Mouse (Mus musculus) v-Abl transformed pro-B cells (cell line): ENCODE results near the gene Nppc.

Experiments used
- in situ Hi-C, 2 experiments: fragments of 400-800 bp; cut with MboI; formaldehyde crosslinking; loops; one replicate each; pipeline ENCODE4 v1.15.1; 2025; ENCODE audit not compliant: unreplicated experiment in 2 of 2

The Nppc gene

DNA sequence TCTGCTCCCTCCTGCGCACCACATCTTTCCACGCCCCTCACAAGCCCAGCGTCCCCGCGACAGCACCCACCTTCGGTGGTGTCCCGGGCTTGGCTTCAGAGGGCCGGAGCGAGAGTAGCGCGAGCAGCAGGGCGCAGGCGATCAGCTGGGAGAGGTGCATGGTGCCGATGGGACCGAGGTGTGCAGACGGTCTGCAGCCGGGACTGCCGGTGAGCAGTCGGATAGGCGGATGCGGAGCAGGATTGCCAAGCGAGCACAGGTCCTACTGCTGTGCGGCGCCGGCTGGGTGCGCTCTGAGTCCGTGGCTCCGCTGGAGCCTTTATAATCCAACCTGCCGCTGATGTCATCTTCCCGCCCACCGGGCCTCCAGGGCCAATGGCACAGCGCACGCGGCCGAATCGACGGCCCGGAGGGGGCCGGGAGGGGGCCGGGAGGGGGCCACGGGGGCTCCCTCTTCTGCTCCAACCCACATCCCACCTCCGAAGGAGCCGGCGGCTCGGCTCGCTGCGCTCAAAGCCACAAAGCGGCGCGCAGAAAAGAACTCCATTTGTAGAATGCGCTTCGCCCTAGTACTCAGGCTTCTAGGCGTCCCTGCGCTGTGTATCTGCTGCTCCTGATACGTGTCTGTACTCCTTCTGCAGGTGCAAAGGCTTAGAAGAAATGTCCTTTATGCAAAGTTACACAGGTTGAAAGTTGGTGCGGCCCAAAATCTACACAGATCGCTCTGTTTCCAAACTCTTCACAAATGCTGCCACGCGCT lies at the start of gene Nppc:
TSS of gene Nppc (minus strand) at position 293 of the 760 bp plus-strand sequence.
- in situ Hi-C loops = no loop called here

DNA sequence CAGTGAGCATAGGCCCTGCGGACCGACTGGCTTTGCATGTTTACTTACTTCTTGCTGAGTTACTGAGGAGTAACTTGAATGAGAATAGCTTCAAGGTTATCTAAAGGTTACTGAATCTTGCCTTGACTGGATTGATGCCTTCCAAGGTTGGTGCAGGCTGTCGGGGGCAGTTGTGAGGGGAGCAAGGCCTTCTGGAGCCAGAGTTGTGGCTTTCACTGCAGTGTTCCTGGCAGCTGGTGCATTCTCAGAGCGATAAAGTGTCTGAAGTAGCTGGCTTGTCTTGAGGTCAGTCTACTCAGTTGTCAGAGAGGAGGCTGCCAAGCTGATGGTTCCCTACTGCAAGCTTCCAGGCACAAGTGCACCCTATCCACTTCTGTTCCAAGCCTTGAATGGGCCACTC lies 49.0 kb upstream of the Nppc start:
- in situ Hi-C loops = no loop called here

DNA sequence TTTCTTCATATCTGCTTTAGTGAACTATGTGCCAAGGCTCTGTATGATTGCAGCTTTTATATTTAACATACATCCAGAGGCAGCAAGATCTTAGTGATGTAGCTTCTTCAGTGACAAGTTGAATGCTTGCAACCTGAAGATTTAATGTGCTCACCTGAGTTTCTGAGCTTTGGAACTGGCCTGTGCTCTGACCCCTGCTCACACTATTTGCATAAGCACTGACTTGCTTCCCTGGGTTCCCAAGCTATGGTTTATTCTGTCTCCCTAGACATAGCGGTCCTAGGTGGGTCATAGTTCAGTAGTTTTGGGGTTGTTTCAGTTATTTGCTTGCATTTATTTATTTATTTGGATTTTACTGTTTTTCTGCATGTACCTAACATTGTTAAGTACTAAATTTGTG lies 47.8 kb upstream of the Nppc start:
- in situ Hi-C loops = no loop called here

DNA sequence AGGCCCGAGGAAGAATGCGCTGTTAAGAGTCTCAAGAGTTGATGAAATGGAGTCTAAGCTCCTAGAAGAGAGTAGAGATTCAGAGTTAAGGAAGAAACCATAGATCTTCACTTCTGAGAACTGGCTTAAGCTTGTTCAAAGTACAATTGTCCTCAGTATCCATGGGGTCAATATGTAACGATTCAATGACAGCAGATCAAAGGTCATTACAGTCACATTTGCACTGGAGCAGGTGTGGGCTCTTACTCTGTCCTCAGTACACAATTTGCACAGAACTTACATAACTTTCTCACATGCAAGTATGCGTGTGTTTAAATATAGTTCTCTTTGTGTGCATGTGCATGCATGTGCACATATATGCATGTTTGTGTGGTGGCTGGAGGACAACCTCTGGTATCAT lies 42.7 kb upstream of the Nppc start:
- in situ Hi-C loops = no loop called here

DNA sequence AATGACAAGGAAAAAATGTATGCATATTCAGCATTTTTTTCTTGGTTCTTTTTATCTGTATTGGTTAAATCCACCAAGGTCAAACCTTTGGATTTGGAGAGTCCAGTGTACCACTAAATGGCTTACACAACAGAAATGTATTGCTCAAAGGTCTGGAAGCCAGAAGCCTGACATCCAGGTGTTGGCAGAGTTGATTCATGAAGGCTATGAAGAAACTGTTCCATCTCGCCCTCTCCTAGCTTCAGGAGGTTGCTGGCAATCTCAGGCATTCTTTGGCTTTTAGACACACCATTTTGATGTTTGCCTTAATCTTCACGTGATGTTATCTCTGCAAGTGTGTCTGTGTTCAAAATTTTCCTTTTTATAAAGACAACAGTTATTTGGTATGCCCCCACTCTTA lies 41.7 kb upstream of the Nppc start:
- in situ Hi-C loops = no loop called here

DNA sequence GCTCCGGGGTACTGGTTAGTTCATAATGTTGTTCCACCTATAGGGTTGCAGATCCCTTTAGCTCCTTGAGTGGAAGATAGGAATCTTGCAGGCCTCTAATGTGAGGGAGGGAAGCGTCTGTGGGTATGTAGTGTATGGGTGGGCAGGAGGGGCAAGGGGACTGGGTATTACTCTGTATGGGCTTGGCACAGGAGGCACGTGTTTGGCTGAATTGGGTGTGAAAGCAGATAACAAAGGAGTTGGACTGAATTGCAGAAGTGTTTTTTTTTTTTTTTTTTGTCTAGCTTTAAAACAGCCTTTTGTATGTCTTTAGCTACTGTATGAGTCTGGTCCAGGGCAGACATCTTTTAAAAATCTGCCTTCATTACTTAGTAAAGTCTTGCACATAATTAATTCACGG lies 39.2 kb upstream of the Nppc start:
- in situ Hi-C loops = no loop called here

DNA sequence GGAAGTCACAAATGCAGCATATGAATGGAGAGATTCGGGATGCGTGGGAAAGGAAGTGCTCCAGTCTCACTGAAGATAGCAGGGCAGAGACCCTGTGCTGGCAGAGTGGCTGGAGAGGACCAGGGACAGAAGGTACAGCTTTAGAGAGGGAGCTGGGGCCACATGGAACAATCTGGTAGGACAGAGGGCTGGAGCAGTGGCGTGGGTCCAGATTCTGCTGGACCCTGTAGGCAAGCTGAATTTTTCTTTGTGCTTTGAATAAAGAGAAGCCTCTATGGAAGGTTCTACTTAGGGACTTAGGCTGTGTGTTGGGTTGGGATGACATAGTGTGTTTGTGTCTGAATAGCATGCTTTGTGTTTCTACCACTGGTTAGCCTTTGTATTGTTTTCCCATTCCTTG lies 35.1 kb upstream of the Nppc start:
- in situ Hi-C loops = no loop called here

DNA sequence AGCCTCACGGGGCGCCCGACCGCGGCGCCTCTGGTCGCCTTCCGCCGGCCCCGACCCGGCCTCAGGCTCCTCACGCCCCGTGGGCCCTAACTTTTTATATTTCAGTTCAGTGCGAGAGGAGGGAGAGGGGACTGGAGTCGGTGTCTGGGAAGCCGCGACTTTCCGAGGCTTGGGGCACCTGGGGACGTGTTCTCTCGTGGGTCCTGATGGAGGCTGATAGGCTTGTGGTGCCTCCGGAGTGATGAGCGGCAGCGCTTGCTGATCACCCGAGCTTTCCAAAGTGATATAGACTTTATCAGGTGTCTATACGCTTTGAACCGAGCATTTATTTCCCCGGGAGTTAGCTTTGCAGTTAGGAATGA lies 33.6 kb upstream of the Nppc start:
- in situ Hi-C loops = no loop called here

DNA sequence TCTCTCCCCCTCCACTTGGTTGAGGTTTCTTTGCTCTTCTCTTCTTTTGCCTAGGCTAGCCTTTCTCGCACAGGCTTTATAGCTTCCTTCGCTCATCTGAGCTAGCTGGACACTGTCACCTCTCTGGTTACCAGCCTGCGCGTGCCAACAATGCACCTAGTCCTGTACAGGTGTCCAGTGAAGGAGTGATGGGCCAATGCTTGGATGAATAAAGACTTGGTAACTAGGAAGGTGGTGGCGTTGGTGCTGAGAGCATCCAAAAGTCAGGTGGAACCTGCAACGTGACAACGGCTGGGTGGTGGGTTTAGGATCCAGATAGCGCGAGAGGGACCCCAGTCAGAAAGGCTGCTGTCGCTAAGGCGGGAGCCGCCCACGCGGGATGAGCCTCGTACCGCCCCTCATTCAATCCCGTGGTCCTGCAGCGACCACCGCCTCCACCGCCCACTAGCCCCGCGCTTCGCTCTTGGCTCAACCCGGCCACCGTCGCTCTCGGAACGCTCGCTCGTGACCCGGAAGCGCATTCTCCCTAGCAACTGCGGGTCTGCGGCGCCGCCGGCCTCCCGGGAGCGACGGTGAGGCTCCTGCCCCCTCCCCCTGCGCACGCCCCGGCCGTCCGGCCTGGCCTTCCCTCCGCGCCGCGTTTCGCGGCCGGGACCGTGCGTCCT lies 33.1 kb upstream of the Nppc start, which contains the start of gene Dis3l2:
TSS of gene Dis3l2 (plus strand) at position 509 of the 665 bp plus-strand sequence.
- in situ Hi-C loops = no loop called here

DNA sequence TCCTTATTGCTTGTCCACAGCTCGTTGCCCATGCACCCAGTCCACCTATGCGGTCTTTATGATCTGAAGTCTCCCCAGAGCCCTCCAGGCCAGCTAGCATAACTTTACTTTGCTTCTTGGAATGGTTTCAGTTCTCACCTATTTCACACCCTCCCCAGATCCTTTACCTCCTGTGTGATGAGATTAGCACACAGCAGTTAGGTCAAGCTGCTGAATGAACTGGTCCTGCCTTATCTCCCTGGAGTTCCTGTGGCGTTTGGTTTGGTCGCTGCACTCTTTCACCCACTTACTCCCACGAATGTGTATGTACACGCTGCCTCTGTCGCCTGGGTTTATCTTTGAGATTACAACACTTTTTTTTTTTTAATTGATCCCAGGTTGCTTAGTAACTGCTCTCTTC lies 30.0 kb upstream of the Nppc start:
- in situ Hi-C loops = no loop called here

DNA sequence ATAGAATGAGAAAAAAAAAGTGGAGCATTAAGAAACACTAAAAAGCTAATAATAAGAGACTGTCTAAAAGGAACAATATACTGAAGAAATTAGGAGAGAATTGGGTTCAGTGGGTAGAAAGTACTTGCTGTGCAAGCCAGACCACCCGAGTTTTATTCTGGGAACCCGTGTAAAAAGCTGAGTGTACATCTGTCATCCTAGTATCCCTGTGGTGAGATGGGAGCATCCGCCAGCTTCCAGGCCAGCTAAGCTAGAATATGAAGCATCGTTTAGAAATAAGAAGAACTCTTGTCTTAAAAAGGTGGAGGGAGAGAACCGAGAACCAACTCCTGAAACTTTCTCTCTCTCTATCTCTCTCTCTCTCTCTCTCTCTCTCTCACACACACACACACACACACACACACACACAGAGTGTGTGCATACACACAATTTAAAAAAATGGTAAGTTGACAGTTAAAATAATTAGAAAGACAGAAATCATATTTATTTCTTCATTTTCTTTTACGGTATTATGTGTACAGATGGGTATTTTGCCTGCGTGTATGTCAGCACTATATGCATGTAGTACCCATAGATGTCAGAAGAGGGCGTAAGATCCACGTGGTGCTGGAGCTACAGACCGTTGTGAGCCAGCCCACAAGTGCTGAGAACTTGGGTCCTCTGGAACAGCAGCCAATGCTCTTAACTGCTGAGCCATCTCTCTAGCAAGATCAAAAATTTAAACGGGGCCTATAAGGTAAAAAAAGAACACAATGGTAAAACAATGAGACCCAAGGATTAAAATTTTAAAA lies 29.2 kb upstream of the Nppc start:
- in situ Hi-C loops = no loop called here

DNA sequence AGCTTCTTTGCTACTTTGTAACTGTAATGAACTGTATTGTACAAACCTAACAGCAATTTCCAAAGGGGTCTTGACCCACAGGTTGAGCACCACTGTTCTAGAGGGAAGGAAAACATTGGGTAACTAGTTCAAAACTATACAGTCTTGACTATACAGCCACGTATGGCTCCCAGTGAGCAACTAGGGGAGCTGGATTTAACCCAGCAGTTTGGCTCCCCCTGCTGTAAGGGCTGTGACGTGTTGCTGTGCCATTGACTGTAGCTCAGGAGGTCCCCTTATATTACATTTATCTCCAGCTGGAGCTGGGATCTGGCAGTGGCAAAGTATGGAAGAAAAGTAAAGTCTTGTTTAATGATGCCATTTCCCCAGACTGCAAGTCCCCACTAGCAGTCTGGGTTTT lies 28.4 kb upstream of the Nppc start:
- in situ Hi-C loops = no loop called here

DNA sequence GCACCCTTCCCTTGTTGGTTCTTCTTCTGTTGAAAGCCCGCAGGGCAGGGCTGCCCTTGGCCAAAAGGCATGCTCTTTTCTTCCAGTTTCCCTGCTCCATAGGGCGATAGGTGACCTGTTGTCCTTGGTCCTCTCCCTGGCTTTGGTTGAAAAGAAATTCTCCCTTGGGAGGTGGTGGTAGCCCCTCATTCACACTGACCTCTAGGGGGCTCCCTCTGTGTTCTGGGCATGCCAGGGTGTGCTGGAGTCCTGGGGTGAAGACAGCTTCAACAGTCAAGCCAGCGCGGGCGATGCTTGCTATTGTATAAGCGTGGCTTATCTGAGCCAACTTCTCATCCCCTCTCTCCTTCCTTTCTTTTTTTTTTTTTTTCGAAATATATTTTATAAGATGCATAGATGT lies 26.6 kb upstream of the Nppc start:
- in situ Hi-C loops = no loop called here

DNA sequence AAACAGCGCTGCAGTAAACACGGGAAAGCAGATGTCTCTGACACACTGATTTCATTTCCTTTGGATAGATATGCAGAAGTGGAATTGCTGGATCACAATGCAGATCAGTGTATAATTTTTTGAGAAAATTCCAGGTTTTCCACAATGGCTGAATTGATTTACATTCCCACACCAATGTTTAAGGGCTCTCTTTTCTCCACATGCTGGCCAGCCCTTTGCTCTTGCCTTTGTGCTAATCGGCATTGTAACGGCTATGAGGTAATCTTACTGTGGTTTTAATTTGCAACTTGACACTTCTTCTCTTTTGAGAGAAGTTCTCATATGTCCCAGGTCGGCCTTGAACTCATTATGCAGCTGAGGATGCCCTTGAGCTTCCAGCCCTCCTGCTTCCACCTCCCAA lies 20.7 kb upstream of the Nppc start:
- in situ Hi-C loops = no loop called here

DNA sequence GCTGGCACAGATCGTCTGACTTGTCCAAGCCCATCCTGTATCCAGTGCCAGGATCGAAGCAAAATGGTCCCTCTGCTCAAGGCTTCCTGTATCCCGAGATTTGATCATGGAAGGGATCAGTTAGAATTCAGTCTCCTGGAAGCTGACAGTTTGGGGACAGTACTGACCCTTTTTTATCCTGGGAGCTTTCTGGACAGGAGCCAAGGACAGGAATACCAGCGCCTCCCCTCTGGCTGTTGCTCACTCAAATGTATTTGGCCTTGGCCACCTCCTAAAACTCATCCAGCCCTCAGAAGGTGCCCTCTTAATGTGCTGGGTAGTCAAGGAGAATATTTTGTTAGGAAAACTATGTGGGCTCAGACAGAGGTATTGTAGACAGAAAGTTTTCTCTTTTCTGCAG lies 16.9 kb upstream of the Nppc start:
- in situ Hi-C loops = no loop called here

DNA sequence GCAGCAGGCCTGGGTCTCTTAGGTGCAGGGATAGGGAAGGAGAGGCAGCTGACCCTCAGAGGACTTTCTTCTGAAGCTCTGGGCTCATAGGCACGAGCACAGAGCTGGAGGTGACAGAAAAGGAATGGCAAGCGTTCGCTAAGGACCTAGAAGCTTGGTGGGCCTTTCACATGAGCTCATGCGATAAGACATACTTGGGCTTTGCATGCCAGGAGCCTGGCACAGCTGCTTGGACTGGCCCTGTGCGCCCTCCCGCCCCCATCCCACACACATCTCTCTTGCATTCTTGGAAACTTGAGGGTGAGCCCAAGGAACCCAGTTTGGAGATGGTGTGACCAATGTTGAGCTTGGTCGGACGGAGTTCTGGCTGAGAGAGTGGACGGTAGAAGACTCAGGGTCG lies 8.3 kb upstream of the Nppc start:
- in situ Hi-C loops = no loop called here

DNA sequence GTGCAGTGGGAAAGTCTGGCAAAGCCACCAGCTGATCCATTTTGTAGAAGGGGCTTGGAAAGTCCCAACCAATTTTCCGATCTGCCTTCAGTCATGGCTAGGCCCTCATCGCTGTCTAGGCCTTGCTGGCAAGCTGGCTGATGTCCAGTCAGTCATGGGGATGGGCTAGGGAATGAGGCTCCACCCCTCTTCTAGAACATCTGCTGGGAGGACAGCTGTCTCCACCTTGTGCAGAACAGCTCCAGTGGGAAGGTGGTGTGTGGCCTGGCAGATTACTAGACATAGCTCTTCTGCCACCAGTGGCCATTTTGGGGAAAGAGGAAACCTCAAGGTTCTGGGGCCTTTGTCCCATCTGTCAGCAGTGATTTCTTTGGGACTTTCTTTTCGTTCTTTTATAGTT lies 7.3 kb upstream of the Nppc start:
- in situ Hi-C loops = no loop called here

DNA sequence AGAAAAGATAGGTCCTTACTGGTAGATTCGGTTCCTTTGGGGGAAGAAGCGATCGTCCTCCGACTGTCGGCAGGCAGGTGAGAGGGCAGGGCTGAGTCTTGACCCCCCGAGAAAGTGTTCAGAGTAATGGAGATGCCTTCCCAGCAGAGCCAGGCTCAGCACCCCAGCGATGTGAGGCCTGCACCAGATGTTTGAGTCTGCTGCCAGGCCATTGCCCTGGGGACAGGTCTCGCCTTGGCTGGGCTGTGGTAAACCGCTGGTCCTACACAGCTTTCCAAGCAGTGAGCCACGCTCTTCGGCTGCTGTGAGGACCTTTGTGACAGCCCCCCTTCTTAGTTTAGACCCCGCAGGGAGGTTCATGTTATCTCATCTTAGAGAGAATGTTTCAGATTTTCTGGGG lies 4.8 kb upstream of the Nppc start:
- in situ Hi-C loops = no loop called here

DNA sequence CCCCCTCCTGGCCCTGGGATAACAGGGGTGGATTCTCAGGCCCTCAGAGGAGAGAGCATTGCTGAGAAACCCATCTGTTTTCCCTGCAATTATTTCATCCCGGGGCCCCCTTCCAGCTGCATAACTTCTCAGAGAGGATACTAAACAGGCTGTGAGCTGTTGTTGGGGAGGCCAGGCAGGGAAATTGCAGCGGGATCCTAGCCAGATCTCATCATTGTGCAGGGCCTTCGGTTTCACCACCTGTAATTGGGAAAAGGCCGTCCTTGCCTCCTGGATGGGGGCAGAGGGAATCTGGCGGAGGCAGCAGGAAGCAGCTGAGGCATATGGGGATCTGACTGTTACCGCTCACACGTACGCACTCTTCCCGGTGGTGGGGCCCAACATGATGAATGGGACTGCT lies 4.0 kb upstream of the Nppc start:
- in situ Hi-C loops = no loop called here

DNA sequence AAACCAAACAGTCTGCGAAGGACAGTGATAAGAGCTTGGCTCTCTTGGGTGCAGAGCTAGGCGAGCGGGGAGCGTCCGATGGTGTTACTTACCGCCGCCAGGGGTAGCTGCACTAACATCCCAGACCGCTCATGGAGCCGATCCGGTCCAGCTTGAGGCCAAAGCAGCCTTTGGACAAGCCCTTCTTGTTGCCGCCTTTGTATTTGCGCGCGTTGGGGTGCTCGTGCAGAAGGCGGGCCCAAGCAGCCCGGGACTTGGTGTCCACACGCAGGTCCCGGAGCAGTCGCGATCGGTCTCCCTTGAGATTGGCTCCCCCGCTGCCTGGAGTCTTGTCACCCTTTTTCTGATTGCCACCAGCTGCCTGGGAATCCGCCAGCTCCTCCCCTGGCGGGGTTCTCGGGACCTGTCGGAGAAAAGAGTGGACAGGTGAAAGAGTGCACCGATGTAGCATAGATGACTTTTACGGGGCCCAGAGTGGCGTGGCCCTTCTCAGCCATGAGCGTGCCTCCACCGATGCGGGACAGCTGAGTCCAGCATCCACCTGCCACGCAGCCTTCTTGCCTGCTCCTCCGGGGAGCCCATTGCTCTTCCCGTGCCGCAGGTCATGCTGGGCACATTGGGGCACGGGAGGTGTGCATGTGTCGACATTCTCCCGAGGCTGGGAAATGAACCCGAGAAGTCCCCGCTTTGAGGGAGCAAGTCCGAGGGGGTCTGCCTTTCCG lies 658 bp downstream of the Nppc start:
- in situ Hi-C loops = no loop called here

DNA sequence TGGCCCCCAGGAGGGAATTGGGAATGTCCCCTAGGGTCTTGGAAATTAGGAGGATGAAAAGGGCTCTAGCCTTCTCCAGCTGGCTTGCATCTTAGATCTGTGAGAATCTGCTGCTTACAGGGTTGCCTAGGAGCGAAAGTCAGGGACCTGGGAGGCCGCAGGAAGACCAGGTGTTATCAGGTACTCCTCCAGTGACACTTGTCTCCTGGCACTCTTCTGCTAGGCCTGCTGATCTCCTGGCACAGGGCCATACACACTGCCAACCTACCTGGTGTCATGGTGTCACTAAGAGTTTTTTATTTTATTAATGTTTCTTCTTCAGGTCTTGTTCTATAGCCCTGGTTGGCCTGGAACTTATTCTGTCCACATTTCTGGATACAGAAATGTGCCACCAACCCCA lies 5.3 kb downstream of the Nppc start:
- in situ Hi-C loops = no loop called here
